Mouse (Mus musculus) CH12.LX (cell line): ENCODE results near the gene Stpg4.

ENCODE experiments used
- BHLHE40 ChIP-seq: IDR thresholded peaks from 2 replicates; pipeline ENCODE4 v1.6.1; 2011; ENCODE audit warnings: mild to moderate bottlenecking, low read depth, low read length, improper control_type of control experiment
- CHD2 ChIP-seq: IDR thresholded peaks from 2 replicates; pipeline ENCODE4 v1.6.1; 2011; ENCODE audit warnings: low read length, improper control_type of control experiment
- CTCF ChIP-seq, 2 experiments: IDR thresholded peaks in 1 of 2; conservative IDR thresholded peaks in 1 of 2; 2 replicates each; pipeline ENCODE4 v1.5.1; 2011 to 2012; ENCODE audit warnings: low read depth in 2 of 2, low read length in 2 of 2, improper control_type of control experiment in 1 of 2, inconsistent platforms in 1 of 2, mild to moderate bottlenecking in 1 of 2, moderate library complexity in 1 of 2
- ELF1 ChIP-seq: IDR thresholded peaks from 2 replicates; pipeline ENCODE4 v1.6.1; 2014; ENCODE audit warnings: low read depth, mild to moderate bottlenecking, inconsistent platforms, low read length, improper control_type of control experiment
- EP300 ChIP-seq: IDR thresholded peaks from 2 replicates; pipeline ENCODE4 v1.6.1; 2011; ENCODE audit warnings: low read length, improper control_type of control experiment
- ETS1 ChIP-seq: conservative IDR thresholded peaks from 2 replicates; pipeline ENCODE4 v1.6.1; 2012; ENCODE audit warnings: low read depth, mild to moderate bottlenecking, inconsistent platforms, low read length, improper control_type of control experiment, moderate library complexity
- GABPA ChIP-seq: IDR thresholded peaks from 2 replicates; pipeline ENCODE4 v1.6.1; 2012; ENCODE audit warnings: low read depth, low read length, improper control_type of control experiment, inconsistent platforms; ENCODE audit not compliant: insufficient replicate concordance
- POLR2A ChIP-seq: IDR thresholded peaks from 2 replicates; pipeline ENCODE4 v1.6.1; 2011; ENCODE audit warnings: low read depth, mild to moderate bottlenecking, improper control_type of control experiment, low read length
- POLR2AphosphoS2 ChIP-seq: IDR thresholded peaks from 2 replicates; pipeline ENCODE4 v1.6.1; 2011; ENCODE audit warnings: low read depth, low read length, improper control_type of control experiment
- TBP ChIP-seq: conservative IDR thresholded peaks from 2 replicates; pipeline ENCODE4 v1.6.1; 2011; ENCODE audit warnings: low read depth, low read length, improper control_type of control experiment
- USF1 ChIP-seq: IDR thresholded peaks from 2 replicates; pipeline ENCODE4 v1.6.1; 2014; ENCODE audit warnings: low read depth, mild to moderate bottlenecking, inconsistent platforms, low read length, improper control_type of control experiment

DNA sequence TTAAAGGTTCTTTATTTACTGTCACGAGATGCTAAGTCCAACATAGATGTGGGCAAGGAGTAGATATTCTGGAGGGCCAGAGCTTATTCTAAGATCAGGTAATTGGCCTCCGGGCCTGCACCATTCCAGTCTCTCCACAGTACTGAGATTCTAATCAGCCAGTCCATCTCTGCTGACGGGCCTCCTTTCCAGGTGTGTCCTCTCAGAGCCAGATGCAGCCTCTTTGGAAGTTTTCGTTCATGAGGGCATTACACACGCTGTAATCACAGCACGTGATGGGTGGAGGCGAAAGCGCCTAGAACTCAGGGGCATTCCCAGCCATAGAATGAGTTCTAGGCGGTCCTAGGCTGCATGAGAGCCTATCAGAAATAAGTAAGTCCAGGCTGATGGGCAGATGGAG lies 70.0 kb downstream of the Stpg4 start:
- no peak for TF ChIP-seq GABPA
- no peak for TF ChIP-seq POLR2A
- TF ChIP-seq CHD2 = no peak
- TF ChIP-seq TBP = no peak
- TF ChIP-seq CTCF (conservative IDR thresholded peaks at IDR 0.05 in 1 of 2, IDR thresholded peaks at IDR 0.05 in 1 of 2; ENCODE audit: low read depth in 2 of 2, low read length in 2 of 2) = no peak
- TF ChIP-seq USF1 = no peak
- no peak for TF ChIP-seq BHLHE40
- TF ChIP-seq EP300 = no peak
- no peak for TF ChIP-seq ETS1
- TF ChIP-seq POLR2AphosphoS2 = no peak
- TF ChIP-seq ELF1 = no peak
